Mouse (Mus musculus) MEL (cell line): ENCODE measurements around the gene Pla2g4b.

ENCODE experiments used
- CTCF ChIP-seq, 3 experiments: IDR thresholded peaks in 2 of 3; conservative IDR thresholded peaks in 1 of 3; 2 replicates each; pipeline ENCODE4 v1.5.1; 2011 to 2012; ENCODE audit warnings: low read length in 3 of 3, low read depth in 2 of 3, mild to moderate bottlenecking in 2 of 3, improper control_type of control experiment in 1 of 3, inconsistent platforms in 1 of 3, mixed read lengths in 1 of 3, moderate library complexity in 1 of 3; ENCODE audit not compliant: control insufficient read depth in 1 of 3, insufficient read depth in 1 of 3, poor library complexity in 1 of 3, severe bottlenecking in 1 of 3
- GATA1 ChIP-seq: IDR thresholded peaks from 2 replicates; pipeline ENCODE4 v1.6.1; 2011; ENCODE audit warnings: low read depth, low read length, improper control_type of control experiment
- NRF1 ChIP-seq: IDR thresholded peaks from 2 replicates; pipeline ENCODE4 v1.6.1; 2014; ENCODE audit warnings: low read depth, mild to moderate bottlenecking, inconsistent platforms, low read length, improper control_type of control experiment, moderate library complexity; ENCODE audit not compliant: poor library complexity, insufficient read depth, severe bottlenecking
- POLR2A ChIP-seq, 2 experiments: IDR thresholded peaks; 2 replicates each; pipeline ENCODE4 v1.6.1; 2011 to 2012; ENCODE audit warnings: low read length in 2 of 2, mild to moderate bottlenecking in 2 of 2, control low read depth in 1 of 2, improper control_type of control experiment in 1 of 2, low read depth in 1 of 2, moderate library complexity in 1 of 2; ENCODE audit not compliant: control insufficient read depth in 1 of 2, insufficient read depth in 1 of 2, poor library complexity in 1 of 2
- USF2 ChIP-seq, 2 experiments: IDR thresholded peaks; 2 replicates each; pipeline ENCODE4 v1.6.1; 2011 to 2012; ENCODE audit warnings: improper control_type of control experiment in 2 of 2, low read length in 2 of 2, borderline replicate concordance in 1 of 2, inconsistent platforms in 1 of 2, low read depth in 1 of 2, mild to moderate bottlenecking in 1 of 2; ENCODE audit not compliant: insufficient read depth in 1 of 2

- TF ChIP-seq USF2 (IDR thresholded peaks at IDR 0.05; ENCODE audit: borderline replicate concordance in 1 of 2, insufficient read depth in 1 of 2, low read depth in 1 of 2, low read length in 2 of 2) (no peak), CTCF (IDR thresholded peaks at IDR 0.05 in 2 of 3, conservative IDR thresholded peaks at IDR 0.05 in 1 of 3; ENCODE audit: control insufficient read depth in 1 of 3, insufficient read depth in 1 of 3, low read depth in 2 of 3, low read length in 3 of 3, poor library complexity in 1 of 3, severe bottlenecking in 1 of 3) (no peak), NRF1 (peak; percentile 28; the same call in 1 of the 2 replicates), GATA1 (no peak), POLR2A (IDR thresholded peaks at IDR 0.05; ENCODE audit: control insufficient read depth in 1 of 2, insufficient read depth in 1 of 2, low read depth in 1 of 2, low read length in 2 of 2, poor library complexity in 1 of 2) (no peak)
Observed at GRCm38 (mm10) chr2:120044101-120044603, 10.9 kb downstream of the Pla2g4b start.
